Mouse (Mus musculus): ENCODE measurements at regions not wholly inside any gene's neighbourhood (a gene's known extent, or its start where the extent isn't known, plus 50 kb on each side); places are given as distances from the start of the nearest gene placed in this dataset.

GRCm38 (mm10) chr15:19778651-19779050 lies 670.4 kb upstream of the Cdh12 start:
- DNase-seq (ENCODE audit: low spot score), result no peak

GRCm38 (mm10) chr15:19783883-19784282 lies 665.2 kb upstream of the Cdh12 start:
- no peak for DNase-seq (ENCODE audit: low spot score)

- no peak for DNase-seq (ENCODE audit: low spot score)
These were observed 642.1 kb upstream of the Cdh12 start for GRCm38 (mm10) chr15:19806994-19807393.

- no peak for DNase-seq (ENCODE audit: low spot score)
These were observed 635.4 kb upstream of the Cdh12 start for GRCm38 (mm10) chr15:19813647-19814046.

GRCm38 (mm10) chr15:19856892-19857655 lies 592.0 kb upstream of the Cdh12 start:
- peak; percentile 32 for DNase-seq (ENCODE audit: low spot score)

GRCm38 (mm10) chr15:19857656-19858006 lies 591.4 kb upstream of the Cdh12 start:
- DNase-seq (ENCODE audit: low spot score), result no peak

GRCm38 (mm10) chr15:19858668-19859067 lies 590.4 kb upstream of the Cdh12 start:
- no peak for DNase-seq (ENCODE audit: low spot score)

GRCm38 (mm10) chr15:19863979-19864378 lies 585.1 kb upstream of the Cdh12 start:
- no peak for DNase-seq (ENCODE audit: low spot score)

GRCm38 (mm10) chr15:19866559-19866958 lies 582.5 kb upstream of the Cdh12 start:
- no peak for DNase-seq (ENCODE audit: low spot score)

GRCm38 (mm10) chr15:19869041-19869440 lies 580.0 kb upstream of the Cdh12 start:
- no peak for DNase-seq (ENCODE audit: low spot score)

- peak; percentile 7 for DNase-seq (ENCODE audit: low spot score)
These were observed 576.5 kb upstream of the Cdh12 start for GRCm38 (mm10) chr15:19872611-19873010.

All from heart, adult 8-10 months (tissue).